Mouse (Mus musculus) hindlimb bud, embryonic 11.5 days (tissue): ENCODE data around the gene Cbfa2t2.

Experiments used
- DNase-seq: peaks from one replicate; pipeline ENCODE4 v3.0.0-alpha.2; 2012; ENCODE audit warnings: low read depth, low spot score; ENCODE audit errors: extremely low spot score

The Cbfa2t2 gene

GRCm38 (mm10) chr2:154423548-154423947 is 12.7 kb upstream of the Cbfa2t2 start:
- no peak for DNase-seq

DNA sequence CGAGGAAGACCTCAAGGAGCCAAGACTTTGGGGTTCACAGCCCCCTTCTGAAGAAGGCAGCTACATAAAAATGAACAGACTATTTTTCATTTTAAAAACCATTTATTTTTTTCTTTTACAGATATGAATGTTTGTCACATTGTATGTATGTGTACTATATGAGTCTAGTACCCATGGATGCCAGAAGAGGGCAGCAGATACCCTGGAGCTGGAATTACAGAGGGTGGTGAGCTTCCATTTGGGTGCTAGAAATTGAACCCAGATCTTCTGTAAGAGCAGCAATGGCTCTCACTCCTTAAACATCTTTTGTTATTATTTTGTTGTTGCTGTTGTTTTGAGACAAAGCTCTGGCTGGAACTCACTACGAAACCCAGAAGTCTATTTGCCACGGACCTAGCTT is 10.8 kb upstream of the Cbfa2t2 start:
- no peak for DNase-seq

DNA sequence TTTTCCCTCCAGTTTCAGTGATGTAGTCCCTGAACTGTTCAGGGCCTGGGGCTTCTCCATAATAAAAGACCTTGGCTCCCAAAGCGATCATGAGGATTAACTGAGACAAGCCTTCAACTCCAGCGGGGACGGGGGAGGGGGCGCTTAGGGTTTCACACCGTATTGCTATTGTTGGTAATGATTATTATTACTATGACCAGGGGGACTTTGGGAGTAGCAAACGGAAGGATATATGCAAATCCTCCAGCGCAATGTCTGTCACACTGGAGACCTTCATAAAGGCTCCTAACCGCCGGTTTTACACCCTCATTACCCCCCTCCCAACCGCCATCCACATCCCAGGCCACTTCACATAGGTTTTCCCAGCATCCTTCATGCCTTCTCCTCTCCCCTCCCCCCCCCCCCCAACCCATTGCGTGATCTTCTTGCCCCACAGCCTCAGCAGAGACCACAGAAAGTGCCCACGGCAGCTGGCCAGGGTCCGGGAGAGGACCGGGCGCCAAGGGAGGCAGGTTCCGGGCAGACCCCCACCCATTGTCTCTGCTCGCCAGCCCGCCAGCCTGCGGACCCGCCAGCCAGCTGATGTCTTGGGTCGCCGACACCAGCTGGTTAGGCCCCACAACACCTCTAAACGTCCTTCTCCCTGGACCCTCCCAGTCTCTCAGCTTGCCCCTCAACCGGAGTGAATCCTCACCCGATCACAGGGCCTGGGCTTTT is 9.9 kb upstream of the Cbfa2t2 start:
- DNase-seq: no peak

DNA sequence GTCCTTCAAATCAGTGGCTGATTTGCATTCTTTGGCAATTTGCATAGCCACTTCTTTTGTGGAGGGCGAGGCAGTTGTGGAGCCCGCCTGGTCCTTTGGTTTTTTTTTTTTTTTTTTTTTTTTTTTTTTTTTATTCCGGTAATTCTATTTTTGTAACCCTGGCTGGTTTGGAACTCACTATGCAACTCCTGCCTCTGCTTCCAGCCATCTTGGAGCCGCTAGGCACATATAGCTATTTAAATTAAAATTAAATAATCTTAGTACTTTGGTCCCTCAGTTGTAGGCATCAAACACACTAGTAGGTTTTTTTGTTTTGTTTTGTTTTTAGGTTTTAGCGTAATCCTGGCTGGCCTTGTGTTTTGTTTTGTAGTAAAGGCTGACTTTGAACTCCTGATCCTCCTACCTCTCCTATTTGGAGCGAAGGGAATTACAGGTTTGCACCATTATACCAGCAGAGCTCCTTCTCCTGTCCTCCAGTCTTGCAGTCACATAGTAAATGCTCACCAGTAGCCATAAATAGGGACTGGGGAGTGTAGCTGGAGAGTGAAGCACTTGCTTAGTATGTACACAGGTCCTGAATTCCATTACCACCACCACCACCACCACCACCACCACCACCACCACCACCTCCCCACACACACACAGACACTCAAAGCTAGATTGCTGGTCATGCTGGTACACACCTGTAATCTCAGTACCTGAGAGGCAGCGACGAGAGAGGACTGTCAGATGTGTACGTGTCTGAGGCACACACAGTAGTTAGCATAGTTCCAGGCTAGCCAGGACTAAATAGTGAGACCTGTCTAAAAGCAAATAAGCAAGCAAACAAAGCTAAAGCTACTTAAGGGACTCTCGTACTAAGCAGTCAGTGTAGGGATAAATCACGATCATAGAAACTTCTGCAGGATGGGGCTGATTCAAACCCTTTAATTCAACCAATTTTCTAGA is 9.1 kb upstream of the Cbfa2t2 start:
- DNase-seq: no peak

DNA sequence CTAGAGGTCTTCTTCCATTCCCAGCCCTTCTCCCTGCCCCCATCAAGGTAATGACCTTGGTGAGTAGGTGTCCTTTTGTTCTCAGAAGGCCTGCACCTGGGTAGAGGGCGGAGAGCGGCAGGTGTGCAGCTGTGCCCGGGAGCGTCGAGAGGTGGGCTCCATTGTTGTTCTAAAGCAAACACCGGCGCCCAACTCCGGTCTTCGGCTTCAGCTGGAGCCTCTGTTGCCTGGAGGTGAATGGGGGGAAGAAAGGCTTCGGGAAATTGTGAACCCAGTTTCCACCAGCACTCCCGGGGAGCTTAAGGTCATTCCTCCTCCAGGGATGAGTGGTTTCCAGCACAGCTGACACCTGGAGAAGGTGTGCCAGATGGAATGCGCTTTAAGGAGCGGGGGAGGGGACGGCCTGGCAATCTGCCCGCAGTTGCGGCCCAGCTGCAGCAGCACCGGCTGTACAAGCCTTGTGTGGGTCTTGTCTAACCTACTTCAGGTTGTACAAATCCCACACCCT is 8.4 kb upstream of the Cbfa2t2 start:
- no peak for DNase-seq

GRCm38 (mm10) chr2:154430566-154430965 is 5.7 kb upstream of the Cbfa2t2 start:
- no peak for DNase-seq

DNA sequence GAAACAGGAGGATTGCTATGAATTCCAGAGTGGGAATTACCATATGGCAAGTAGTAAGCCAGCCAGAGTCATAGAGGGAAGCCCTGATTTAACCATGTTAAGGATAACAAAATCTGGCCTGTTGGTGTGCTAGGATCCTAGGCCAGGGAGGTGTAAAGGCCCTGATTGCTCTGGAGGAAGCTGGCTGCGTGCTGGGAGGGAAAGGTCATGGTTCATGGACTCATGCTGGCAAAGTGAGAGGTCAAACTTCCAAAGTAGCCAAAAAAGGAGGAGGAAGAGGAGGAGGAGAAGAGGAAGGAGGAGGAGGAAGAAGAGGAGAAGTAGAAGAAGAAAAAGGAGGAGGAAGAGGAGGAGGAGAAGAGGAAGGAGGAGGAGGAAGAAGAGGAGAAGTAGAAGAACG is 3.6 kb upstream of the Cbfa2t2 start:
- no peak for DNase-seq

GRCm38 (mm10) chr2:154433391-154433790 is 2.9 kb upstream of the Cbfa2t2 start:
- DNase-seq: no peak

DNA sequence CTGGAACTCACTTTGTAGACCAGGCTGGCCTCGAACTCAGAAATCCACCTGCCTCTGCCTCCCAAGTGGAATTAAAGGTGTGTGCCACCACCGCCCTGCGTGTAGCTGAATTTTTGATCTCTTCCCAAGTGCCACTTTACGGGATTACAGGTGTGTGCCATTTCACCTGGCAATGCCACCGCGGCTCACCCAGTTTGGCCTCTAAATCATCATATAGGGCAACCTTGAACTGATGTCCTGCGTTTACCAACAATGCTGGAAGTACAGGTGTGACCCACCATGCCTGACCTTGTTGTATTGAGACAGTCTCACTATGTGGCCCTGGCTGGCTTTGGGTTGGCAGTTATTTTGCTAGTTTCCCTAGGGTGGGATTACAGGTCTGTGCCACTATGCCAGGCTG is 1.6 kb upstream of the Cbfa2t2 start:
- DNase-seq: no peak

GRCm38 (mm10) chr2:154436076-154436457 is 214 bp upstream of the Cbfa2t2 start:
- peak; percentile 81 for DNase-seq

DNA sequence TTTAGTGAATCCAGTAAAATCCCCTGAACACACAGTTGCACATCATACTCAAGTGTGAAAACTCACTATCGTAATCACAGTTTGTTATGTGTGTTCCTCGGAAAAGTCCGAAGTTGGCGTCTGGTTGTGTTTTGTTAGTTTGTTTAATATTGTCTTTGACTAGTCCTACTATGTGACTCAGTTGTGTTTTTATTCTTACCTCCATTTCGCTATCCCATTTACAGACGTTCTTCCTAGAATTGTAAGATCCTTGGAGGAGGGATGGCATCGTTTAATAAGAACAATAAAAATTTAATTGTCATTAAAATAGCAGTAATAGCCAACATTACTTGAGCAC is 878 bp downstream of the Cbfa2t2 start:
- no peak for DNase-seq

GRCm38 (mm10) chr2:154440453-154440852 is 4.2 kb downstream of the Cbfa2t2 start:
- DNase-seq: no peak

GRCm38 (mm10) chr2:154447821-154448220 is 11.5 kb downstream of the Cbfa2t2 start:
- DNase-seq: no peak

- DNase-seq: no peak
These were observed 12.4 kb downstream of the Cbfa2t2 start for GRCm38 (mm10) chr2:154448633-154449032.

GRCm38 (mm10) chr2:154452951-154453350 is 16.7 kb downstream of the Cbfa2t2 start:
- no peak for DNase-seq

GRCm38 (mm10) chr2:154454099-154454498 is 17.8 kb downstream of the Cbfa2t2 start:
- DNase-seq: no peak

DNA sequence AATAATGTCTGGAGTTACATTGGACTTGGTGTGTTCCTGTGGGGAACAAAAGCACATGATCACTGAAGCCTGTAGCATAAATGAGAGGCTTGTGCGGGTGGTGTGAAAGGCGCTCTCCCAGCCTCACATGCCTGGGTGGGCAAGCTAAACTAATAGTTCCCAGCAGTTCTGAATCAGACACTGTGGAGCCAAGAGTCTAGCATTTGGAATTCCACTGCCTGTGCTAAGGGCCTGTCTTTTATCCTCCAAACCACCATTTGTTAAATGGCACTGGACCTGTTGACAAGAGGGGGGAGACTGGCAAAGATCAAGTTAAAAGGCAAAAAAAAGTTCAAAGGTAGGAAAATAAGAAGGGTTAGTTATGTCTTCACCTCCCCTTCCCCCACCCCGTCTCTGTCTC is 18.3 kb downstream of the Cbfa2t2 start:
- DNase-seq: no peak

DNA sequence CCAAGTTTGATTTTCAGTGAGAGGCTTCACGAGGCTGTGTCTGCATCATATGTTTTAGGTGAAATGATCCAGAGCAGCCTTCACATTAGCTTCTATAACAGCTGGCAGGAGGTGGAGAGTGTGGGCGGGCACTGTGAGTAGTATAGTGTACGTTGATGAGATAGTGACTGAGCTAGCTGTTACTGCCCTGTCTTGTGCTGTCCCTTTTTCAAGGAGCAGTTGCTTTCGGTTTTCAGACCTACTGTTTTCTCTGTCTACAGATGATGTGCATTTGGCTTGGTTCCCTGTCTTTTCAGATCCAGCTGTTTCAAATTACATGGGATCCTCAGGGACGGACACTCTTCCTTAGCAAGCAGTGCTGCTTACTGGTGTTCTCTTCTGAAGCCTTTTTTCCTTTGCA is 19.5 kb downstream of the Cbfa2t2 start:
- DNase-seq: no peak

DNA sequence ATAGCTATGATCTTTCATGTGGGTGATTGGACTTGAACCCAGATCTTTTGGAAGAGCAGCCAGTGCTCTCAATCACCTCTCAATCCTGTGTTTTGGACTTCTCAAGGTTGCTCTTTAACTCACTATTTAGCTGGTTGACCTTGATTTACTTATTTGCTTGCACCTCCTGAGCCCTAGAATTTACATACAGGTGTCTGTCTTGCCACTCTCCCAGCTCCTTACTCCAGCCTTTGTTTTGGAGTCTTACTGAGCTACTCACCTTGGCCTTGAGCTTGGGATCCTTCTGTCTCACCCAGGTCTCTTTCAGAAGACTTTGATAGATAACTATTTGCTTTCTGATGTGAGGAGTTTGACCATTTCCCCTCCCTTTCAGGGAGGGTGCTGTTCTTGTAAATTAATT is 20.3 kb downstream of the Cbfa2t2 start:
- DNase-seq: no peak

- DNase-seq: no peak
These were observed 23.0 kb downstream of the Cbfa2t2 start for GRCm38 (mm10) chr2:154459262-154459661.

DNA sequence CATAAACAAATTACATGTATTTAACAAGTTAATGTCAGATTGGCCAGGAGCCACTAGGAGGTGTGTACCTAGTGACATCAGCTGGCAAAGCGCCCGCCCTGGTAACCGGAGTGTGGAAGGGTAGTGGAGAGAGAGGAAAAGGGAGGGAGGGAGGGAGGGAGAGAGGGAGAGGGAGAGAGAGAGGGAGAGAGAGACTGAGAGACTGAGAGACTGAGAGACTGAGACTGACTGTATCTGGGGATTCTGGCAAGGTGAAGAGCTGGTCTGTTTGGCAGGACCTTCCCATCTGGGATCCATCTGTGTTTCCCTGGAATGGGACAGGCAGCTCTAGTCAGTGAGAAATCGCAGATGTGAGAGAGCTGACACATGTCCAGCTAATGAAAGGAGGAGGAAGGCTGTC is 23.6 kb downstream of the Cbfa2t2 start:
- DNase-seq: peak; percentile 66

DNA sequence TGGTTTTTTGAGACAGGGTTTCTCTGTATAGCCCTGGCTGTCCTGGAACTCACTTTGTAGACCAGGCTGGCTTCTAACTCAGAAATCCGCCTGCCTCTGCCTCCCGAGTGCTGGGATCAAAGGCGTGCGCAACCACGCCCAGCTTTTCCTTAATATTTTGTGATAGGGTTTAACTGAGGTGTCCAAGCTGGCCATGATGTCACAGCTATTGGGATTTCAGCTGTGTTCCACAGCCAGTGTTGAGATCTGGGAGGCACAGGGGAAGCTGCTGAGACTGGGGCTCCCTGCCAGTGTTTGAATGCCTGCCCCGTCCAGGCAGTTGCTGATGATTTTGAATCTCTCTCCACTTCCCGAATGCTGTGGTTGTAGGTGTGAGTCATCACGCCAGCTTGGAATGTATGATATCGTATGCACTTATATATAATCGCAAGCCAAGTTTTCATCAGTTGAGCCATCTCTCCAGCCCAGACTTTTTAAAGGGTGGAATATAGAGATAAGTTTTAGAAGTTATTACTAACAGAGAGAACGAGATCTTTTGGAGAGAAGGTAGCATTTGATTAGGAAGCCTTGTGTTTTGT is 27.4 kb downstream of the Cbfa2t2 start:
- DNase-seq: no peak
